Mouse (Mus musculus): Measurements from ENCODE around the gene Cd300lg. TPM values are rescaled to one million over a fixed set of nuclear protein-coding genes. Genes with fewer than 3 reads are reported as not detected.
A peak's percentile ranks its signal among the peaks of the same experiment; 100 is the strongest.

Gene Cd300lg
- total and polyA plus RNA-seq, 3 experiments: not detected

DNA sequence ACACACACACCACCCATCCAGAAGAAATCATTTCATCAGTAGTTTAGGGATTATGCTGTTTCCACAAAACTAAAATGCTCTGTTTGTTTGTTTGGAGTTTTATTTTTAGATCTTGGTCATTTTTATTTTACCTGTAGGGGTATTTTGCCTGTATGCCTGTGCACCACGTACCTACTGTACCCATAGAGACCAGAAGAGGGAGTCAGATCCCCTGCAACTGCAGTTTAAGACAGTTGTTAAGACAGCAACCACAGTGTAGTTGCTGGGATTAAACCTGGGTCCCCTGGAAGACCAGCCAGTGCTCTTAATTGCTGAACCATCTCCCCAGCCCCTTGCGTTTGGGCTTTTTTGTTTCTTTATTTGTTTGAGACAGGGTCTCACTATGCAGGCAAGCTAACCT is 27.7 kb downstream of the Cd300lg start:
- DNase-seq (ENCODE audit: extremely low read depth): peak; percentile 36
- Histone ChIP-seq H3K9ac (ENCODE audit: insufficient read depth, low read depth) (no peak overlapping the region), H3K27me3 (replicated peaks) (peaks cover 65% of the 10 kb centered on the region), H3K79me2 (replicated peaks; ENCODE audit: control insufficient read depth, extremely low read depth, insufficient read depth, poor library complexity, severe bottlenecking) (no peaks in the 10 kb centered on the region), H3K4me2 (ENCODE audit: insufficient read depth, low read depth, poor library complexity, severe bottlenecking) (no peak overlapping the region), H3K27ac (ENCODE audit: insufficient read depth, low read depth) (no peak overlapping the region), H3K9me3 (replicated peaks; ENCODE audit: low read length) (no peaks in the 10 kb centered on the region), H3K36me3 (replicated peaks in 1 of 2; ENCODE audit: control insufficient read depth in 1 of 2, insufficient read depth in 1 of 2, low read length in 1 of 2) (no peaks in the 10 kb centered on the region), H3K4me3 (replicated peaks in 1 of 3; ENCODE audit: low read depth in 2 of 3, low read length in 2 of 3, poor library complexity in 1 of 3) (no peak overlapping the region), H3K4me1 (ENCODE audit: control insufficient read depth in 1 of 2, insufficient read depth in 2 of 2) (peaks cover under 1 to 3% of the 10 kb centered on the region in 2 experiments; a peak in 3 of 4 replicates)
- dilution Hi-C loops (cut with MboI; ENCODE audit: extremely low pct_ligation_motif_present, extremely low pct_unique_long_range_greater_than_20kb, low sequenced_read_pairs) (no loop called here), in situ Hi-C loops (cut with MboI; ENCODE audit: low pct_ligation_motif_present, low pct_unique_long_range_greater_than_20kb, low sequenced_read_pairs) (loop anchor here (5.0 kb wide), 1 partner anchor 68 kb away; no protein-coding TSS in a partner anchor)
- TF ChIP-seq MEF2A (IDR thresholded peaks at IDR 0.05; ENCODE audit: borderline replicate concordance, low read depth, low read length): no peak
- TF ChIP-seq MYC (IDR thresholded peaks at IDR 0.05; ENCODE audit: low read depth, low read length): no peak
- no peak for TF ChIP-seq POLR2A (IDR thresholded peaks at IDR 0.05; ENCODE audit: low read depth, low read length)
- TF ChIP-seq USF1 (IDR thresholded peaks at IDR 0.05; ENCODE audit: low read depth, low read length): no peak
- no peak for TF ChIP-seq PAX5 (IDR thresholded peaks at IDR 0.05; ENCODE audit: low read length)
- peak; percentile 83 for TF ChIP-seq SMC3 (IDR thresholded peaks at IDR 0.05; ENCODE audit: low read depth, low read length)
- TF ChIP-seq RAD21 (IDR thresholded peaks at IDR 0.05; ENCODE audit: low read depth, low read length): peak; percentile 85
- TF ChIP-seq MAZ (IDR thresholded peaks at IDR 0.05; ENCODE audit: low read depth, low read length): no peak
- no peak for TF ChIP-seq IRF4 (IDR thresholded peaks at IDR 0.05; ENCODE audit: low read depth, low read length)
- TF ChIP-seq E2F4 (IDR thresholded peaks at IDR 0.05; ENCODE audit: insufficient replicate concordance, low read depth, low read length): no peak
- peak; percentile 37 to 87; a peak in 3 of 4 replicates for TF ChIP-seq CTCF (conservative IDR thresholded peaks at IDR 0.05 in 1 of 2, IDR thresholded peaks at IDR 0.05 in 1 of 2; ENCODE audit: low read depth in 2 of 2, low read length in 2 of 2)
- no peak for TF ChIP-seq ZMIZ1 (IDR thresholded peaks at IDR 0.05; ENCODE audit: low read depth, low read length)
- TF ChIP-seq ZC3H11A (IDR thresholded peaks at IDR 0.05; ENCODE audit: low read depth, low read length): 0 out of 2 replicates have a peak, but pooled peaks have one; percentile 8
- no peak for TF ChIP-seq TBP (conservative IDR thresholded peaks at IDR 0.05; ENCODE audit: low read depth, low read length)

DNA sequence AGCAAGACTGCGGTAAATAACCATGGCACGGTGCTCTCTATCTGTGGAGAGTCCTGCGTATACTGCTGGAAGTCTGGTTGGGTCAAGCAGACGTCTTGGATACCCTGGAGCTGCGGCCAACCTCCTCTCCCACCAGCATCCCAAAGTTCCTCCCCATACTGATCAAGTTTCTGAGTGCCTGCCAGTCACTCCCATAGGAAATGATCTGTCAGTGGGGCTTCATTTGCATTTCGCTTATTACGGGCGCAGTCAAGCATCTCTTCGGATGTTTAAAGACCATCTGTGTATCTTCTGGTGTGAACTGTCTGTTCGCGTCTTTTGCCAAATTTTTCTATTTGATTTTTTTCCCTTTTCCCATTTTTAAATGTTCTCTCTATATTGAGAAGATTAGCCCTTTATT is 28.3 kb downstream of the Cd300lg start:
- peaks cover 68% of the 10 kb centered on the region for H3K27me3 ChIP-seq (replicated peaks)
- H3K27ac ChIP-seq (ENCODE audit: insufficient read depth, low read depth): no peak overlapping the region
- in situ Hi-C loops (cut with MboI; ENCODE audit: low pct_ligation_motif_present, low pct_unique_long_range_greater_than_20kb, low sequenced_read_pairs) (loop anchor here (5.0 kb wide), 1 partner anchor 68 kb away; no protein-coding TSS in a partner anchor), dilution Hi-C loops (cut with MboI; ENCODE audit: extremely low pct_ligation_motif_present, extremely low pct_unique_long_range_greater_than_20kb, low sequenced_read_pairs) (no loop called here)
- no peak overlapping the region for H3K9ac ChIP-seq (ENCODE audit: insufficient read depth, low read depth)
- no peaks in the 10 kb centered on the region for H3K36me3 ChIP-seq (replicated peaks in 1 of 2; ENCODE audit: control insufficient read depth in 1 of 2, insufficient read depth in 1 of 2, low read length in 1 of 2)
- TF ChIP-seq E2F4 (IDR thresholded peaks at IDR 0.05; ENCODE audit: insufficient replicate concordance, low read depth, low read length): no peak
- no peak for TF ChIP-seq ZC3H11A (IDR thresholded peaks at IDR 0.05; ENCODE audit: low read depth, low read length)
- no peak for TF ChIP-seq ETS1 (conservative IDR thresholded peaks at IDR 0.05; ENCODE audit: low read depth, low read length)
- TF ChIP-seq TCF12 (IDR thresholded peaks at IDR 0.05; ENCODE audit: low read depth, low read length): no peak
- no peak for TF ChIP-seq BHLHE40 (IDR thresholded peaks at IDR 0.05; ENCODE audit: low read depth, low read length)
- TF ChIP-seq RAD21 (IDR thresholded peaks at IDR 0.05; ENCODE audit: low read depth, low read length): no peak
- no peak for TF ChIP-seq MEF2A (IDR thresholded peaks at IDR 0.05; ENCODE audit: borderline replicate concordance, low read depth, low read length)
- no peak for TF ChIP-seq KAT2A (IDR thresholded peaks at IDR 0.05; ENCODE audit: insufficient replicate concordance, low read length)
- TF ChIP-seq ZMIZ1 (IDR thresholded peaks at IDR 0.05; ENCODE audit: low read depth, low read length): no peak
- no peak for TF ChIP-seq ZNF384 (IDR thresholded peaks at IDR 0.05; ENCODE audit: low read depth, low read length)
- no peak for TF ChIP-seq USF1 (IDR thresholded peaks at IDR 0.05; ENCODE audit: low read depth, low read length)
- TF ChIP-seq MYC (IDR thresholded peaks at IDR 0.05; ENCODE audit: low read depth, low read length): no peak
- no peak for TF ChIP-seq POLR2A (IDR thresholded peaks at IDR 0.05; ENCODE audit: low read depth, low read length)
- no peak for TF ChIP-seq MAFK (IDR thresholded peaks at IDR 0.05; ENCODE audit: insufficient replicate concordance, low read length)
- TF ChIP-seq ELF1 (IDR thresholded peaks at IDR 0.05; ENCODE audit: low read depth, low read length): no peak
- no peak for TF ChIP-seq CTCF (conservative IDR thresholded peaks at IDR 0.05 in 1 of 2, IDR thresholded peaks at IDR 0.05 in 1 of 2; ENCODE audit: low read depth in 2 of 2, low read length in 2 of 2)
- TF ChIP-seq PAX5 (IDR thresholded peaks at IDR 0.05; ENCODE audit: low read length): no peak
- no peak overlapping the region for H3K4me2 ChIP-seq (ENCODE audit: insufficient read depth, low read depth, poor library complexity, severe bottlenecking)
- no peaks in the 10 kb centered on the region for H3K79me2 ChIP-seq (replicated peaks; ENCODE audit: control insufficient read depth, extremely low read depth, insufficient read depth, poor library complexity, severe bottlenecking)
- peaks cover 4 to 6% of the 10 kb centered on the region in 2 experiments; a peak in 3 of 4 replicates for H3K4me1 ChIP-seq (ENCODE audit: control insufficient read depth in 1 of 2, insufficient read depth in 2 of 2)
- no peaks in the 10 kb centered on the region for H3K9me3 ChIP-seq (replicated peaks; ENCODE audit: low read length)
- no peak overlapping the region for H3K4me3 ChIP-seq (replicated peaks in 1 of 3; ENCODE audit: low read depth in 2 of 3, low read length in 2 of 3, poor library complexity in 1 of 3)
- no peak for DNase-seq (ENCODE audit: extremely low read depth)
